Mouse (Mus musculus) neutrophil, adult 65 days (primary cell): ENCODE measurements around the gene Fut7. TPM values are rescaled to one million over a fixed set of nuclear protein-coding genes. Genes with fewer than 3 reads are reported as not detected.

ENCODE experiments used
- total RNA-seq: library from RNA; stranded (reverse); gene quantifications from 2 replicates; pipeline ENCODE4 v1.2.4, GENCODE M21; 2023

Gene Fut7
- total RNA-seq, result 10.7 and 13.7 TPM in 2 replicates

GRCm38 (mm10) chr2:25422587-25423410 is at the start of gene Fut7:
TSS of gene Fut7 (plus strand) at chr2:25423267.

GRCm38 (mm10) chr2:25395721-25396596 is 27.1 kb upstream of the Fut7 start, which contains the start of gene Entpd2:
TSS of gene Entpd2 (plus strand) at chr2:25395874.

GRCm38 (mm10) chr2:25399051-25399450 is 24.0 kb upstream of the Fut7 start, which contains the start of gene Npdc1:
TSS of gene Npdc1 (plus strand) at chr2:25399351.

GRCm38 (mm10) chr2:25428442-25429236 is 5.6 kb downstream of the Fut7 start, which contains the start of gene Abca2:
TSS of gene Abca2 (plus strand) at chr2:25428703.

GRCm38 (mm10) chr2:25456205-25456953 is 33.3 kb downstream of the Fut7 start, which contains the start of gene Clic3:
TSS of gene Clic3 (plus strand) at chr2:25456838.

GRCm38 (mm10) chr2:25460551-25461309 is 37.7 kb downstream of the Fut7 start, which contains the start of gene Paxx:
TSS of gene Paxx (minus strand) at chr2:25461094.

GRCm38 (mm10) chr2:25469969-25470368 is 46.9 kb downstream of the Fut7 start, which contains the start of gene Ptgds:
TSS of gene Ptgds (minus strand) at chr2:25470046.

Other genes with a start within 250 kb of the Fut7 start
- gene Nrarp, start 242.5 kb upstream of the Fut7 start, total RNA-seq, result 0.47 and 0.79 TPM in 2 replicates
- 33.2 and 33.9 TPM in 2 replicates for gene Tor4a, start 226.4 kb upstream of the Fut7 start, total RNA-seq
- gene Nelfb, start 211.8 kb upstream of the Fut7 start, total RNA-seq, result 40.8 and 59.3 TPM in 2 replicates
- gene Stpg3, start 208.6 kb upstream of the Fut7 start, total RNA-seq, result not detected in 2 replicates
- not detected in 2 replicates for gene Fam166a, start 204.5 kb upstream of the Fut7 start, total RNA-seq
- gene Tubb4b, start 198.6 kb upstream of the Fut7 start, total RNA-seq, result 227 and 252 TPM in 2 replicates
- not detected in 2 replicates for gene Slc34a3, start 188.9 kb upstream of the Fut7 start, total RNA-seq
- not detected in 2 replicates for gene Rnf224, start 186.5 kb upstream of the Fut7 start, total RNA-seq
- 0.57 TPM in 1 of 2 replicates, not detected in the other for gene Rnf208, start 181.0 kb upstream of the Fut7 start, total RNA-seq
- gene Cysrt1, start 180.8 kb upstream of the Fut7 start, total RNA-seq, result not detected in 2 replicates
- 3.1 and 5.6 TPM in 2 replicates for gene AL732309.1, start 176.4 kb upstream of the Fut7 start, total RNA-seq
- 18.5 and 30.7 TPM in 2 replicates for gene Tmem203, start 167.8 kb upstream of the Fut7 start, total RNA-seq
- 7.5 and 9.1 TPM in 2 replicates for gene Tprn, start 160.6 kb upstream of the Fut7 start, total RNA-seq
- 52.4 and 52.7 TPM in 2 replicates for gene Ssna1, start 150.8 kb upstream of the Fut7 start, total RNA-seq
- gene Anapc2, start 150.8 kb upstream of the Fut7 start, total RNA-seq, result 71.6 and 79.3 TPM in 2 replicates
- not detected in 2 replicates for gene Tmem210, start 135.1 kb upstream of the Fut7 start, total RNA-seq
- gene Lrrc26, start 133.4 kb upstream of the Fut7 start, total RNA-seq, result not detected in 2 replicates
- not detected in 2 replicates for gene Grin1, start 104.1 kb upstream of the Fut7 start, total RNA-seq
- 30.4 and 42.8 TPM in 2 replicates for gene Man1b1, start 90.9 kb upstream of the Fut7 start, total RNA-seq
- gene Dpp7, start 66.9 kb upstream of the Fut7 start, total RNA-seq, result 13.5 and 19.6 TPM in 2 replicates
- gene Uap1l1, start 57.6 kb upstream of the Fut7 start, total RNA-seq, result 24.2 and 29.5 TPM in 2 replicates
- gene Sapcd2, start 50.9 kb upstream of the Fut7 start, total RNA-seq, result 8.6 and 10.6 TPM in 2 replicates
- gene Entpd2, start 27.4 kb upstream of the Fut7 start, total RNA-seq, result not detected in 2 replicates
- gene Npdc1, start 23.9 kb upstream of the Fut7 start, total RNA-seq, result not detected in 2 replicates
- 19.6 and 21.3 TPM in 2 replicates for gene Abca2, start 5.4 kb downstream of the Fut7 start, total RNA-seq
- not detected in 2 replicates for gene Clic3, start 33.6 kb downstream of the Fut7 start, total RNA-seq
- gene Paxx, start 37.8 kb downstream of the Fut7 start, total RNA-seq, result 43.8 and 56.9 TPM in 2 replicates
- gene Ptgds, start 46.8 kb downstream of the Fut7 start, total RNA-seq, result not detected in 2 replicates
- not detected in 2 replicates for gene Lcn12, start 70.6 kb downstream of the Fut7 start, total RNA-seq
- gene Fbxw5, start 77.5 kb downstream of the Fut7 start, total RNA-seq, result 25.8 and 26.4 TPM in 2 replicates
- gene C8g, start 78.5 kb downstream of the Fut7 start, total RNA-seq, result 1.2 TPM in 1 of 2 replicates, not detected in the other
- gene Traf2, start 123.7 kb downstream of the Fut7 start, total RNA-seq, result 20.3 and 26.7 TPM in 2 replicates
- 56.8 and 74.8 TPM in 2 replicates for gene Edf1, start 134.6 kb downstream of the Fut7 start, total RNA-seq
- 0.11 and 0.13 TPM in 2 replicates for gene Mamdc4, start 151.6 kb downstream of the Fut7 start, total RNA-seq
- 5.6 and 6.0 TPM in 2 replicates for gene Phpt1, start 152.0 kb downstream of the Fut7 start, total RNA-seq
- 1.6 TPM in 1 of 2 replicates, not detected in the other for gene Ajm1, start 158.5 kb downstream of the Fut7 start, total RNA-seq
- 38.3 and 38.7 TPM in 2 replicates for gene Rabl6, start 185.3 kb downstream of the Fut7 start, total RNA-seq
- not detected in 2 replicates for gene Ccdc183, start 194.4 kb downstream of the Fut7 start, total RNA-seq
- gene Tmem141, start 198.7 kb downstream of the Fut7 start, total RNA-seq, result 1.6 and 3.9 TPM in 2 replicates
- gene Fcna, start 204.8 kb downstream of the Fut7 start, total RNA-seq, result 0.29 TPM in 1 of 2 replicates, not detected in the other
- gene Lcn8, start 229.9 kb downstream of the Fut7 start, total RNA-seq, result not detected in 2 replicates
- not detected in 2 replicates for gene Lcn5, start 234.7 kb downstream of the Fut7 start, total RNA-seq